Mouse (Mus musculus) heart, adult 10 weeks (tissue): ENCODE results near the gene Gm10447. TPM values are rescaled to one million over a fixed set of nuclear protein-coding genes. Genes with fewer than 3 reads are reported as not detected.

Experiments used
- polyA plus RNA-seq: library from polyadenylated mRNA; stranded (reverse); fragments of 350-450 nt; fragmentation: Illumina TruSeq; extraction: RNeasy Lipid Tissue Mini Kit (QIAGEN cat#74804); gene quantifications from one replicate; pipeline ENCODE4 v1.2.3, GENCODE M21; 2014; ENCODE audit warnings: low read depth, low replicate concordance

The Gm10447 gene
- polyA plus RNA-seq: not detected

GRCm38 (mm10) chr11:53456474-53457371, at the start of gene Gm10447, which contains the start of gene Shroom1:
TSS of gene Gm10447 (minus strand) at chr11:53457110.
TSS of gene Shroom1 (plus strand) at chr11:53457205.

GRCm38 (mm10) chr11:53479783-53480301, 22.9 kb upstream of the Gm10447 start, which contains the start of the genes Gm9945 and Sowaha:
TSS of gene Gm9945 (plus strand) at chr11:53480166.
TSS of gene Sowaha (minus strand) at chr11:53480274.

DNA sequence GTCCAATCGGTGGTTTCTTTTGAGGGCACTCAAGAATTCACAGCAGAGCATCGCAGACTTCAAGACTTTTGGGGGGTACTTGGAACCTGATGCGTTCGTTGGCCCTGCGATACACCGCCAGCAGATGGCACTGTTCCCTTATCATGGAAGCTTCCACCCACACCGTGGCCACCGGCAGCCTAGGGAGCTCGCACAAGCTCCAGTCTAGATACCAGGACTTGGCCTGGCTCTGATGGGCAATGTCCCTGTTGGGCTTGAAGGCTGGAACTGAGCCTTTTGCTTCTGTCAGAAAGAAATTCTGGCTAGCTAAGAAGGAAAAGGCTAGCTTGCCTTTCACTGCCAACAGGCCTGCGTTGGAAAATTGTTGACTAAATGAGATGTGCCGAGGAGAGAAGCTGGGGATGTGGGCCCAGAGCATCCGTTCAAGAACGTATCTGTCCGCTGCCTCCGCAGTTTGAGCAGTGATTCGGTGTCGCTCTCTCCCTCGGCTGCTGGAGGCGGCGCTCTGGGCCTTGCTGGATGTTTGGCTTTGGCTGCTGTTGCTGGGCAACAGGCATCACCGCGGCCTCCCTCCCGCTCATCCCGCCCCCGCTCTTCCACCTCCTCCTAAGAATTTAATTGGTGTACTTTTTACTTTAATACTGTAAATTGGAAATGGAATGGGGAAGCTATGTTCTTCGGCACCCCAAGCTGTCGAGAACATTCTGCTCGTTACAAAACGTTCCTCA, 13.2 kb upstream of the Gm10447 start, which contains the start of gene Gm9837:
Gm9837 (minus strand) TSS at position 512 of the 728 bp plus-strand sequence.

DNA sequence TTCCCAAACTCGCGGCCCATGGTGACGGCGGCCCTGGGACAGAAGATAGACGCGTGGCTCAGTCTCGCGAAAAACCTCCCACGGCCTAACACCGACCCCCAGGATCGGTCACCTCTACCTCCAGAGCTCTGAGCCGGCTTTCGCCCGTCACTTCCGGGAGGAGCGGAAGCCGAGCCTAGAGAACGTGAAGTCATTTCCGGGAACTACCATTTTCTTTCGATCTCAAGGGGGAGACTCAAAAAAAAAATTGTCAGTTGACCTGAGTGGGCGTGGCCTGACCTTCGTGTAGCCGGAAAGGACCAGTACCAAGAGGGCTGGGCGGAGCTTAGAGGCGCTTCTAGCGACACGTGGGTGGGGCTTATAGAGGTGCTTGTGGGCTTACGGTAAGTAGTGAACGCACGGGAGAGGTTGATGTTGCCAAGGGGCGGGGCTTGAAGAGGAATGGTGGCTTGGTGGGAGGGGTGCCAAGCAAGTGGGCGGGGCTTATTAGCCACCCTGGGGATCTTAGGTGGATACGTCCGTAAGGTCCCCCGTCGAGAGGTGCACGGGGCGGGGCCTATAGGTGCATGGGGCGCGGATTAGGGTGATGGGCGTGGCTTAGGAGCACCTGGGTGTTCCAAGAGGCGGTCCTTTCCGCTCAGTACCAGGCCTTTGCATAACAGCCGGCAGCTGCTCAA, 26.1 kb downstream of the Gm10447 start, which contains the start of the genes Uqcrq and Gdf9:
Uqcrq (minus strand) TSS at position 162 of the 677 bp plus-strand sequence.
Gdf9 (plus strand) TSS at position 354 of the 677 bp plus-strand sequence.

GRCm38 (mm10) chr11:53423036-53423435, 33.9 kb downstream of the Gm10447 start, which contains the start of gene Leap2:
TSS of gene Leap2 (minus strand) at chr11:53423170.

Other genes starting within 250 kb of the Gm10447 start
- 116 TPM for gene Hspa4, start 156.7 kb downstream of the Gm10447 start, polyA plus RNA-seq
- gene Zcchc10, start 132.4 kb downstream of the Gm10447 start, polyA plus RNA-seq: 10.5 TPM
- gene Aff4, start 106.3 kb downstream of the Gm10447 start, polyA plus RNA-seq: 29.2 TPM
- not detected for gene Leap2, start 33.9 kb downstream of the Gm10447 start, polyA plus RNA-seq
- 1,517 TPM for gene Uqcrq, start 26.3 kb downstream of the Gm10447 start, polyA plus RNA-seq
- 0.50 TPM for gene Gdf9, start 26.1 kb downstream of the Gm10447 start, polyA plus RNA-seq
- gene Shroom1, start 95 bp upstream of the Gm10447 start, polyA plus RNA-seq: 0.55 TPM
- not detected for gene Gm9837, start 13.4 kb upstream of the Gm10447 start, polyA plus RNA-seq
- gene Gm9945, start 23.1 kb upstream of the Gm10447 start, polyA plus RNA-seq: not detected
- gene Sowaha, start 23.2 kb upstream of the Gm10447 start, polyA plus RNA-seq: not detected
- gene Sept8, start 62.1 kb upstream of the Gm10447 start, polyA plus RNA-seq: 35.5 TPM
- 10.6 TPM for gene Kif3a, start 110.3 kb upstream of the Gm10447 start, polyA plus RNA-seq
- not detected for gene Il4, start 161.6 kb upstream of the Gm10447 start, polyA plus RNA-seq
- not detected for gene Il13, start 177.6 kb upstream of the Gm10447 start, polyA plus RNA-seq